Mouse (Mus musculus) ES-E14 (cell line): ENCODE data around the gene Trpm4.

Experiments
- CHD2 ChIP-seq: IDR thresholded peaks from 2 replicates; pipeline ENCODE4 v1.6.1; 2014; ENCODE audit warnings: mild to moderate bottlenecking, low read depth, low read length, inconsistent platforms
- HCFC1 ChIP-seq: IDR thresholded peaks from 2 replicates; pipeline ENCODE4 v1.6.1; 2012; ENCODE audit warnings: low read length, inconsistent platforms, borderline replicate concordance; ENCODE audit not compliant: insufficient read depth
- MAFK ChIP-seq: IDR thresholded peaks from 2 replicates; pipeline ENCODE4 v1.6.1; 2014; ENCODE audit warnings: mild to moderate bottlenecking, low read depth, low read length, inconsistent platforms; ENCODE audit not compliant: insufficient read depth

- TF ChIP-seq MAFK (no peak), HCFC1 (0 out of 2 replicates have a peak, but pooled peaks have one; percentile 17), CHD2 (no peak)
Observed at GRCm38 (mm10) chr7:45339410-45340065, 6.0 kb upstream of the Trpm4 start.
